10 mouse cellular contexts compared by ENCODE assay signal in genomic region chr17:15831810-15832209, GRCm38 (mm10). TPM values are rescaled to one million over a fixed set of nuclear protein-coding genes. Genes with fewer than 3 reads are reported as not detected.
DNase-seq lines count a peak whose midpoint lies in the region; ATAC-seq and TF ChIP-seq lines count a peak whose summit lies in the region.
"Had no signal": no experiment of that assay in that cellular context is flagged by ENCODE, and none has a peak within 500 bp of the region (broad histone marks: within the 10 kb centered on the region; RNA-seq: fewer than 3 reads in every experiment).

No protein-coding gene starts in this region.

- intact Hi-C loops in left cerebral cortex, postnatal 36 days (cut with DNase I): no loop called here

- no peak overlapping the region for H3K9ac ChIP-seq in intestine, postnatal 0 days (ENCODE audit: low read depth, low read length)
- no peak overlapping the region for H3K9ac ChIP-seq in stomach, embryonic 15.5 days

- H3K27ac ChIP-seq in kidney, adult 2 months (ENCODE audit: insufficient read depth, low read depth, low read length): no peak overlapping the region
- H3K27ac ChIP-seq in intestine, postnatal 0 days (ENCODE audit: low read depth, low read length): no peak overlapping the region
- 0 out of 2 replicates have a peak overlapping the region, but pooled peaks have one; percentile 7 for H3K27ac ChIP-seq in stomach, embryonic 15.5 days
- H3K27ac ChIP-seq: liver, embryonic 13.5 days had no signal

- no peaks in the 10 kb centered on the region for H3K27me3 ChIP-seq in kidney, adult 2 months (replicated peaks; ENCODE audit: control insufficient read depth, insufficient read depth, low read length)
- no peaks in the 10 kb centered on the region for H3K27me3 ChIP-seq in intestine, postnatal 0 days (replicated peaks; ENCODE audit: control insufficient read depth, insufficient read depth, low read length)
- no peaks in the 10 kb centered on the region for H3K27me3 ChIP-seq in stomach, embryonic 15.5 days (replicated peaks)

- H3K4me3 ChIP-seq in kidney, adult 2 months (ENCODE audit: insufficient read depth, low read depth, low read length): no peak overlapping the region
- no peak overlapping the region for H3K4me3 ChIP-seq in intestine, postnatal 0 days (ENCODE audit: low read depth, low read length)
- 0 out of 2 replicates have a peak overlapping the region, but pooled peaks have one; percentile 5 for H3K4me3 ChIP-seq in stomach, embryonic 15.5 days (replicated peaks)

- TF ChIP-seq CTCF in kidney, adult 2 months (conservative IDR thresholded peaks at IDR 0.05; ENCODE audit: insufficient read depth, insufficient read length, low read depth, low read length): 0 out of 2 replicates have a peak, but pooled peaks have one; percentile 17
- peak; percentile 76 for TF ChIP-seq CTCF in intestine, postnatal 0 days (IDR thresholded peaks at IDR 0.05; ENCODE audit: low read depth)

- peaks cover 3% of the 10 kb centered on the region; the same call in 1 of the 2 replicates for H3K4me1 ChIP-seq in kidney, adult 2 months (ENCODE audit: control insufficient read depth, insufficient read depth, low read length)
- H3K4me1 ChIP-seq in intestine, postnatal 0 days (replicated peaks; ENCODE audit: control insufficient read depth, insufficient read depth, low read length): no peaks in the 10 kb centered on the region; the same call in 1 of the 2 replicates
- no peaks in the 10 kb centered on the region; the same call in 1 of the 2 replicates for H3K4me1 ChIP-seq in stomach, embryonic 15.5 days

- 23% methylated on average over 8 of the region's 8 CpGs for WGBS in kidney, adult 2 months
- 17% methylated on average over 8 of the region's 8 CpGs for WGBS in intestine, postnatal 0 days
- 18% methylated on average over 8 of the region's 8 CpGs for WGBS in stomach, embryonic 15.5 days

- H3K4me2 ChIP-seq in intestine, postnatal 0 days (replicated peaks; ENCODE audit: low read depth): no peak overlapping the region
- H3K4me2 ChIP-seq in stomach, embryonic 15.5 days: no peak overlapping the region

- peak; percentile 66 for DNase-seq in kidney, adult 2 months
- DNase-seq in kidney, adult 11 months: no peak
- DNase-seq in ZHBTc4 (ENCODE audit: low read depth, low spot score): peak; percentile 85
- DNase-seq in gastrocnemius, adult 8-10 months (ENCODE audit: low spot score in 2 of 2): no peak
- DNase-seq in left cerebral cortex, postnatal 36 days (ENCODE audit: low spot score in 2 of 2): no peak
- DNase-seq: liver, embryonic 13.5 days had no signal

- TF ChIP-seq POLR2A in kidney, adult 2 months (IDR thresholded peaks at IDR 0.05; ENCODE audit: low read depth, low read length): no peak

- H3K9me3 ChIP-seq in intestine, postnatal 0 days (ENCODE audit: control insufficient read depth): no peaks in the 10 kb centered on the region
- no peaks in the 10 kb centered on the region for H3K9me3 ChIP-seq in stomach, embryonic 15.5 days
- H3K9me3 ChIP-seq: embryonic facial prominence, embryonic 13.5 days; liver, embryonic 13.5 days had no signal

- H3K36me3 ChIP-seq in kidney, adult 2 months (ENCODE audit: control insufficient read depth, insufficient read depth, low read length): no peaks in the 10 kb centered on the region
- no peaks in the 10 kb centered on the region for H3K36me3 ChIP-seq in intestine, postnatal 0 days (ENCODE audit: control insufficient read depth, insufficient read depth)
- H3K36me3 ChIP-seq in stomach, embryonic 15.5 days: no peaks in the 10 kb centered on the region
- H3K36me3 ChIP-seq: embryonic facial prominence, embryonic 13.5 days; liver, embryonic 13.5 days had no signal

- ATAC-seq in CD4-positive, CD25-positive, alpha-beta regulatory T cell, adult 4 months: peak; percentile 83
- ATAC-seq in intestine, postnatal 0 days: no peak
- ATAC-seq in stomach, embryonic 15.5 days (ENCODE audit: insufficient read depth, low FRiP score, low read depth): no peak

RNA-seq across cellular contexts. Expression of gene Rgmb, which starts 1.0 kb away (rescaled TPM):
- polyA plus RNA-seq in kidney, adult 2 months (2012; rRNA removed): 13.8 and 16.2 TPM in 2 replicates
- polyA plus RNA-seq in CD4-positive, CD25-positive, alpha-beta regulatory T cell, adult 4 months (2017; shearing (Covaris generic)): under 1 TPM; 0.56 to 0.60 TPM
- polyA plus RNA-seq in intestine, postnatal 0 days (2015; fragmentation: Nextera tagmentation; extraction: Ambion mirVana): 27.7 and 33.8 TPM in 2 replicates
- polyA plus RNA-seq in stomach, embryonic 15.5 days (2015; fragmentation: Nextera tagmentation; extraction: Ambion mirVana): 49.6 and 53.1 TPM in 2 replicates
- total RNA-seq in gastrocnemius, adult 8-10 months (2022): 10 to 100 TPM; 36.9 to 46.0 (median 41.8) TPM
- 10 to 100 TPM; 66.5 to 71.9 TPM for total RNA-seq in left cerebral cortex, postnatal 36 days (2021)

Comparison
In these comparisons a context has a peak if more than half of its experiments do, and no peak if none do; other contexts are left out.
1. DNase-seq: peak in kidney, adult 2 months (single experiment) and ZHBTc4 (single experiment); none in kidney, adult 11 months (single experiment), gastrocnemius, adult 8-10 months (0 of 2) and left cerebral cortex, postnatal 36 days (0 of 2).